In the genomic region with DNA sequence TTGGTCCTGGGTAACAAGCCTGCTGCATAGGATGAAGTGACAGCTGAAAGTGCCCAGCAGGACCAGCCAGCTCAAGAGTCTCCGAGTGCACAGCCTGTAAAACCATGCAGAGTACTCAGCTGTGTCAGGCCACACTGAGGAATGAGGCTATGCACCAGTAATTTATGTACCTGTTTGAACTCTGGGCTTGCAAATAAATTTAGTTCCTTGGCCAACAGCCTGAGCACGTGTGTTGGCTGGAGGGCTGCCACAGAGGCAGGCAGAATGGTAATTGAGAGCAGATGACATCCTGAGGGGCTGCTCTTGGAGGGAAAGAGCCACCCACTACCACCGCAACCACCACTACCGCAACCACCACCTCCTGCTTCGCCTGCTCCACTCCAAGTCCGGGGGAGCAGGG, we compare ENCODE assay signal across 7 mouse cellular contexts.
DNase-seq lines count a peak whose midpoint lies in the region.

No protein-coding gene starts in this region.

- peak; percentile 23 for DNase-seq in urinary bladder, postnatal 14 days (ENCODE audit: low spot score)
- no peak for DNase-seq in urinary bladder, adult 18-20 months (ENCODE audit: low spot score in 2 of 2)
- peak; percentile 90 for DNase-seq in forelimb bud, embryonic 11.5 days (ENCODE audit: low read depth, low spot score)
- peak; percentile 88 to 91 for DNase-seq in kidney, postnatal 36 days
- DNase-seq in yolk sac, embryonic 10.5 days (ENCODE audit: low spot score): peak; percentile 16
- no peak for DNase-seq in testis, postnatal 14 days (ENCODE audit: low spot score)
- DNase-seq in retina, postnatal 1 day: no peak

Comparison
In these comparisons a context has a peak if more than half of its experiments do, and no peak if none do; other contexts are left out.
1. DNase-seq: peak in urinary bladder, postnatal 14 days (single experiment), forelimb bud, embryonic 11.5 days (single experiment), kidney, postnatal 36 days (2 of 2) and yolk sac, embryonic 10.5 days (single experiment); none in urinary bladder, adult 18-20 months (0 of 2), testis, postnatal 14 days (single experiment) and retina, postnatal 1 day (single experiment).